Mouse (Mus musculus): ENCODE measurements around the gene Crybg2.

The Crybg2 gene

DNA sequence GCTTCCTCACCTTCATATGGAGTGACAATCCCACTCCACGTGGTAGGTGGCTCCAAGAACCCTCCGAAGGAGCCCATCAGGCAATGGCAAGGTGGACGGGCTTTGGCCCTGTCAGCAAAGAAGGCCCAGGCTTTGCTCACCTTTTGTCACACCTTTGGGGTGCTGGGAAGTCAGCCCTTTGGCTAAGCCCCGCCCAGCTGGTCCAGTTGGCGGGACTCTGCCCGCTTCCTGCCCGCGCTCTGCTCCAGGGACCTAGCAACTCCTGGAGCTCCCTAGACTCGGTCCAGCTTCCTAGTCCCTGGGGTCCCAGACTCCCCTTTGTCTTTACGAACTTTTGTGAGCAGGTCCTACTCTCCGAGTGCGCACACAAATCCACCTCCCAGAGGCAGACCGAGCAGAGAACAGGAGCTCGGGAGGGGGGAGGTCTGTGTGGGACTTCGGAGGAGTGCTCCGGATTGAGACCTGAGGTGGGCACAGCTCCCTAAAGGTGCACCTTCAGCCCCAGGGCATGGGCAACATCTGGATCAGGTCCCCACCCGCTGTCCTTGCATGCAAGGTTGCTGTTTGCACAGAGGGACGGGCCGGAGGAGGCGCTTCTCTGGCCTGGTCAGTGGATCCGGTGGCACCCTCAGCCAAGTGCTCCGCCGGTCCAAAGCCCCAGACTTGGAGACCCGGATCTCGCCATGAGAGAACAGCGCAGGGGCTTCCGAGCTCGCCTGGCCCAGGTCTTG, at the start of gene Crybg2:
Gene Crybg2 (plus strand): TSS at position 681 of the 731 bp plus-strand sequence.
- no peak for DNase-seq

DNA sequence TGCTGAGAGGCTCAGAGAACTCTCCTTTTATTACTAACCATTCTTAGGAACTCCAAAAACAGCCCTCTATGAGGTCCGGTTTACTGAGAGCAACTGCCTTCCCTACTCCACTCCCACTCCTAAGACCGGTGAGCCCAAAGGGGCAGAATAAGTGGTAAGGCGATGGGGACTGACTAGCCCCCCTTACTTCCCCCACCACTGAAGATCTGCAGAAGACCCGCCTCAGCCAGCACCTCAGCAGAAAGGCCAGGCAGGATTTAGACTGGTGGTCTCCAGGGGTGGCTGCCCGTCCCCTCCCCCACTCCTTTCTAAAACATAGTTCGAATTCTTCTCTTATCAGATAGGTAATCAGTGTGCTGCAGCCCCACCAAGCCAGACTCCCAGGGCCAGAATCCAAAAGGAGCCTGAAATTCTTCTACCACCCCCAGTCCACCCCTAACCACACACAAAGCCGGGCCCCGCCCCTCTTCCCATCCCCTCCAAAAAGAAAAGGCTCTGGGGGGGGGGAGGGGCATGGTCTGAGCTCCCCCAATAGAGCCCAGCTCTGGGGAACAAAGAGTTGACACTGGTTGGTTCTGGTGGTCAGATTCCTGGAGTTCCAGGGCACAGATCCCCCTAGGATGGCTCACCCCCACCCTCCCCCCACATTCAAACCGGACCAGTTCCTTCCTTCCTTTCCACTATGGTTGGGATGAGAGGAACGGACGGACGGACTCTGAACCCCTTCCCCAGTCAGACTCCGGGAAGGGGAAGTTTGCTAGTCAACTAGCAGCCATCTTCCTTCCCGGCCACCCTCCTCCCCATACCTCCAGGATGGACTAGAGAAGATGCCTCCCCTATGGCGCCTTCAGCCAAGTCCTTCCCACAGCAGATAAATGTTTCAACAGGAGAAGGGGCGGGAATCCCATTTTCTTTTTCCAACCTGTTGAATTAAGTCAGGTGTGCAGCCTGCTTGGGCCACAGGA, 48.9 kb upstream of the Crybg2 start:
- DNase-seq: peak; percentile 65

DNA sequence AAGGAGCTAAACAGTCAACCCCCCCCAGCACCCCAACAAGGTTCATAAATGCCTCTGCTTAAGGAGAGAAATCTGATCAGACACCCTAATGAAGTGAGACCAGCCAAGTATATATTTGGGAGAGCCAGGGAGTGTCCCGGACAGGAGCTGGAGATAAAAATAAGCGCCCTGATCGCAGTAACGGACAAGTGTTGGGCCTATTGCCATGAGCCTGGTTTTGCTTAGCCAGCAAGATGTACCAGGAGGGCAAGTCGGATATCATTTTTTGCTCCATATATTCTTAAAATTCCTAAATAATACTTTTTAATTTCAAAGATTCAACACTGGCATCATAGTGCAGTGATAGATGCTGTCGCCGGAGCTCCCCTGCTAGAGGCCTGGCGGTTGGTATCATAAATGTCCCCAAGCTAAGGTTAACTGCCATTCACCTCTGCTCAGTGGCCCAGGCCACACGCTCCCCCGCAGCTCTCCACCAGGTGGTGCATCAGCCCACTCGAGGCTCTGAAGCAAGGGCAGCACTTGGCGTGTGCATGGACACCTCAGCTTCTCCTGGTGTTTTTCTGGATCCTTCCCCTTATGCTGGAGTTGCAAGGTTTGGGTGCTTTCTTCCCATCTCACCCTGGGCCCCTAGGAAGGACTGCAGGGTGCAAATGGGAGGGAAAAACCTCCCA, 47.6 kb upstream of the Crybg2 start:
- DNase-seq: peak; percentile 65

DNA sequence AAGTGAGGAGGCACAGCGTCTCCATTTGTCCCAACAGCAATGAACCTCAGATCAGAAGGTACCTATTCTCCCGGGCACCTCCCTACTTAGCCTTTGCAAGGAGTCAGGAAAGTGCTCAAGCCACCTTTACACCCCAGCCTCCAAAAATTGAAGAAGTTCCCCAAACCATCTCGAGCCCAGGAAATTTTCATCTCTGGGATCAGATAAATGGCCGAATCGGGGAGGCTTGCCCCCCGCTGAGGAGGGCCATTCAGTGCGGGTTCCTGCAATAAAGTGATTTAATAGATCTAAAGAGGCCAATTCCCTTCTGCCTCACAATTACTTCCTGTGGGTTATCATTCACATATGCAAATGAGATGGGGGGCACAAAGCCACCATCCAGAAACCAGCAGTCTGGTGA, 44.4 kb upstream of the Crybg2 start:
- no peak for DNase-seq

DNA sequence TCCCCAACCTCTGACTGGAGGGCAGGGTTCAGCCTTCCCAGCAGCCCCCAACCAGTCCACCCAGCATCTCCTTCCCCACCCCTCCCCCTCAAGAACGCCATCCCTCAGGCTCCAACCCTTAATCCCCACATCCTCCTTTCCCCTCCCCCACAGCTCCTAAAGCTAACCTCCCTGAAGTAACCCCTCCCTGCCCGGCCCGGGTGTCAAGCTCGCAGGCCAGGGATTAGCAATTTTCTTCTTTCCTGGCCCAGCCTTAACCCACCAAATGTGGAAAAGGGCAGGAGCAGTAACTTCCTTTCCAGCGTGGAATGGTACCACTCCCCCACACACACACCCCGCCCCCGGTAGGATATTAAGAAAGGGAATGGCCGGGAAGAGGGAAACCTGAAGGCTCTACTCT, 43.8 kb upstream of the Crybg2 start:
- peak; percentile 89 for DNase-seq

DNA sequence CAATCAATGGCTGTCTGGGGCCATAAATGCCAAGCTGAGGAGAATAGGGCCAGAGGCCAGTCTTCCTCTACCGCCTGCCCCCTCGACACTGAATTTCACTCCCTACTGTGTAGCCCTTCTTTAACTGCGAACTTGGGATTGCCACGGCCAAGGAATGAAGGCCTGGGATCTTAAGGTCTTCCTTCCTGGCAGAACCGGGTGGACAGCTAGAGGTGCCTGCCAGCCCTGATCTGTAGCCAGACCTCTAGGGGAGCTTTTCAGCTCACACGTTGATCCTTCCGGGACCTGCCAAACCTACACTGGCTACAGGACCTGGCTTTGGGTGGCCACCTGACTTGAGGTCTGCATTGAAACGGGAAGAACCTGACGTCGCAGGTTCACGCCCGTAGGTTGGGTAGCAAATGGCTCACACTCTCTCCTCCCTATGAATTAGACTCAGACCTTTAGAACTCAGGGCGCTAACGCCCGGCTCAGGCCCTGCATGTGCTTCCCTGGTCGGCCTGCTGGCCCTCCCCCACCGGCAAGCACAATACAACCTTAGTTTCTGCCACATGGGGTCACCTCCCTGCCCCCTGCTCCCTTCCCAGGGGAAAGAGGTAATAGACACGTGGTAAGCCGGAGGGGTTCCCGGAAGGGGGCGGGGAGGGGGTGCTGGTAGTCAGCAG, 43.3 kb upstream of the Crybg2 start:
- peak; percentile 77 for DNase-seq

DNA sequence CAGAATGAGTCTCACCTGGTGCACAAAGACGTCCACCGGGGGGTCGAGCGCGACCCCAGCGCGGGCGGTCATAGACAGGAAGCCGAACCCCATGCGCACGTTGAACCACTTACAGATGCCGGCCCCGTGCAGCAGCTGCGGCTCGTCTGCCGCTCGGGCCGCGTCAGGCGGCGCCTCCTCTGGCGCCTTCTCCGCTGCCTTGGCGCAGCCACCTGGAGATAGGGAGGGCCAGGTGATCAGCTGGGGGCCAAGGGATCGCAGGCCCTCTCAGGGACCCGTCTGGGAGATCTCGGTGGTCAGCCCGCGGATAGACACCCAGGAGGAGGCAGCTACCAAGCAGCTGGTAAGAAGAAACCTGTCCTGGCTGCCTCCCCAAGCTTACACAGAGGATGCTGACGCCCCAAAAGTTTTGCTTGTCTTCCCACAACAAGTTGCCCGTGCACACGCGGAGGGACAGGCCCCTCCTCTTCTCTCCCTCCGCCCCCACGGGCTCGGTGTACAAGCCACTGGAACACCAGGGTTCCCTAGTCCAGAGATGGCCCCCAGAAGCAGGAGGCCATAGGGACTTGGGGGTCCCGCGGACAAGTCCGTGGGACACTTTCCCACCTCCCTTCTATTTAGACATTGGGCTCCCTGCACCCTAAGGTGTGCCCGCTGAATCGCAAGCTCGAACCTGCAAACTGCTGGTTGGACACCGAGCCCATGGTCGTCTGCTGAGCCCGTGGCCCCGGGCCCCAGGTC, 42.4 kb upstream of the Crybg2 start:
- peak; percentile 75 for DNase-seq

DNA sequence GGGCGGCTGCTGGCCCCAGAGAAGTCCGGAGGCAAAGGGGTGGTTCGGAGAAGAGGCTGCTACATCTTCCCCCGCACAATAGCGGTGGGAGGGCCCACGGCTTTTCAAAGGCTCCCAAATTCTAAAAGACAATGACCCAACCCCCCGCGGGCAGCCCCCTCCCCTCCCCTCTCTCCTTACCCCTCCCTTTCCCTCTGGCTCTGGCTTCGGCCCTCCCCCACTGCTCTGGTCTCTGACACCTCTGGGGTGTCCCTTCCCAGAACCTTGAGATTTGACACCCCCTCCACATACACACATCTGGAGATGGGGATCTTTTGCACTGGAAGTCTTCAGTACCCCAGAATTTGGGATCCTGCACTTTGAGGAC, 41.9 kb upstream of the Crybg2 start, which contains the start of gene Lin28a:
Gene Lin28a (minus strand): TSS at position 63 of the 367 bp plus-strand sequence.
- peak; percentile 78 for DNase-seq

DNA sequence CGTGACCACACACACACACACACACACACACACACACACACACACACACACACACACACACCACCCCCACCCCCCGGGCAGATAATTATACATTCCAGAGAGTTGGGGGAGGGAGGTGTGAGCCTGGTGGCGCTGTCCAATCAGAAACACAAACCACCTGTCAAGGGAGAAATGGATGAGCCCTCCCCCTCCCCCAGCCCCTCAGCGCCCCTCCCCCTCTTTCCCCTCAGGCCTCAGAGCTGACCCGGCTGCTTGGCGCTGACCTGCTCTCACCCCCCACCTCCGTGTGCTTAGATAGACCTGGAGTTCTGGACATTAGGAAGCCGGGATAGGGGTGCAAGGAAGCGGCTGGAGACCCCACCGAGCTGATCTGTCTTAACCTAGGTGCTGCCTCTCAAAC, 41.4 kb upstream of the Crybg2 start:
- DNase-seq: peak; percentile 86

DNA sequence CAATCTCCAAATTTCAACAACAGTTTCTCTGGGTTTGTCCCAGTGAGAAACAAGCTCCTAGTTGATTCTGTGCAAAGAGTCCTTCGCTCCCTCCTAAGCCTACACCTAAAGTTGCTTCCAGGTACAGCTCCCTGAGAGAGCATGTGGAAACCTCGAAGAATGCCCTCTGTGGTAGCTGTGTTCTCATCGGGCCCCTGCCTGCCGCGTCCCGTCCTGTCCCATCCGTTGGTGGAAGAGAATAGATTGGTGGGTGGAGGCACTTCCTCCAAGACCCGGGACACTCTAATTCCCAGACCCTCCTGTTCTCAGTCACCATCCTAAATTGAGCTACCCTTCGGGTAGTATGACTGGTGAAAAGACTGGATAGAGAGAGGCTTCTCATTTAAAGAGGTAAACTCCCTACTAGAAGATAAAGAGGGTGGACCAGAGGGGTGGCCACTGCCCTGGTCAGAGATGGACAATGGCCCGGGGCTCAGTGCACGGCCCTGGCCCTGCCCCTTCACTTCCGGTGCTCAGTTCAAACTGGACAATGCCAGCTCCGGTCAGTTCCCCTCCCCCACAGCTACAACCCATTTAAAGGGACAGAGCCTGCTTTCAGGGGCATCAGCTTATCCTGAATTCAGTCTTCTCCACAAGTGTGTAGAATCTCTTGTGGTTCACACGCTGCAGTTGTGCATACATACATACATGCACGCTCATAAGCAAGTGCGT, 40.8 kb upstream of the Crybg2 start:
- DNase-seq: peak; percentile 89

DNA sequence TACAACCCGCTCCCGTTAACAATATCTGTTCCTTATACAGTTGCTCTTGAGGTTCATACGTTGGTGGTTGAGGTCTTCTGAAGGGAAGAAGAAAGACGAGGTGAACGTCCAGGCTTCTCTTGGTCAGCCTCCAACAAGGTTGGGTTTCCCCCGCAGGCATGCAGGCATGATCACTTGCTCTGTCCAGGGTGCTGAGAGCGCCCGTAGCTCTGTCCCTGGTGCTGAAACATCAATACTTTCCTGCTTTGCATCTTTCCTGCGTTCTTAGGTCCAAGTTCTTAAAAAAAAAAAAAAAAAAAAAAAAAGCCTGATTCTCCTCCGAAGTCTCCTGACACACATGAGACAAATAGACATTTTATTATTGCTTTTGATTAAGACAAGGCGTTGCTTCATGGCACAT, 40.0 kb upstream of the Crybg2 start:
- peak; percentile 84 for DNase-seq

DNA sequence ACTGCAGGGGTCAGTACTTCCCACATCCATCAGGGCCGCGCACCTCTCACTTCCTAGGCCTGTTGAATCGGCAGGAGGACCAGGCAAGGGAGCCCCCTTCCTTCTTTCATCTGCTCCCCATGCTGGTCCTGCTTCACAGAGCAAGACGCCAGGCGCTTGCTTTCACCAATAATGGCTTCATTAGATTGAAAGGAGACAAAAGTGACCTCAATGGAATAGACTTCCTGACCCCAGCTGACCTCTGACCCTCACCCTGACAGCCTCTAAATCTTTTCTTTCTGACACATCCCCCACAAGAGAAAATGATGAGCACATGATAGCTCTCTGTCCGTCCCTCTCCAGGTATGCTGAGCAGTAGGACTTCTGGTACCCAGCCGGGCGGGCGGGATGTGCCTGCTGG, 34.8 kb upstream of the Crybg2 start:
- DNase-seq: no peak

DNA sequence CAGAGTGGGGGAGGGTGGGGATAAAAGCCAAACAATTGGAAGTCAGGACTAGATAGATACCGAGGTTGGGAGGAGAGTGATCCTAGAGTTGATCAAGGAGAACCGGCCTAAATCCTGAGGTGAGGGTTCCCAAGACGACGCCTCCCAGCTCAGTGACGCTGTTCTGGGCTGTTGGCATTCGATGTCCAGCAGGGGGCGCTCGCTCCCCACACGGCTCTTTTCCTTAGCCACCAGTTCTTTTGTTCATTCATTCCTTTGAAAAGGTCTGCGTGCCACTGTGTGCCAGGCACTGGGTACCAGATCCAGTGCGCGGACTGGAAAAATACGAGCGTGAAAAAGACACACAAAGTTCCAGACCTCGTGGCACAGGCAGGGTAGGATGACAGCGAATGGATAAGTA, 24.7 kb upstream of the Crybg2 start:
- peak; percentile 88 for DNase-seq

DNA sequence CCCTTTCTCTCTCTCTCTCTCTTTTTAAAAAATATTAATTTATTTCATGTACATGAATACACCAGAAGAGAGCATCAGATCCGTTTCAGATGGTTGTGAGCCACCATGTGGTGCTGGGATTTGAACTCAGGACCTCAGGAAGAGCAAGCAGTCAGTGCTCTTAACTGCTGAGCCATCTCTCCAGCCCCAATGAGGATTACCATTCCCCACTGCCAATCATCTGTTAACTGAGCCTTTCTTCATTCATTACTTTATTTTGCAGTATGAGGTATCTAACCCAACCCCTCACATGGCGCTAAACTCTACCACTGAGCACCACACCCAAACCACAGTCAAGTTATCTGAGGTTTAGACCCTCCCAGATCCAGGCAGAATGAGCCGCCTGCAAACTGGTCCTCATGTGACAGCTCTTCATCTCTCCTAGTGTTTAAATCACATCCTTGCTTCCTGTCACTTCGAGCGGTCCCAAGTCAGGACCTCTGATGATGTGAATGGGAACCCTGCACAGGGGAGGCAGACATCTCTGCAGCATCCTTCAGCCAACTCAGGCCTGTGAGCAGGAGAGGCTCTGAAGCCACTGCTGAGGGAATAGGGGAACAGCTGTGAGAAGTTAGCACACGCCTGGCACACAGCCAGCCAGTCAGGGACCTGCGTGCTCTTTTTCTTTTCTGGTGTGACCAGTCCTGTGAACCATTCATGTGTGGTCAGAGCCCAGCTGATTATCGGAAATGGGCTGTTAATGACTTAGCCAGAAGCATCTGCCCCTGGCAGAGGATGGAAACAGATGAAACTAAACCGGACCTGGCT, 19.1 kb upstream of the Crybg2 start:
- DNase-seq: peak; percentile 54

DNA sequence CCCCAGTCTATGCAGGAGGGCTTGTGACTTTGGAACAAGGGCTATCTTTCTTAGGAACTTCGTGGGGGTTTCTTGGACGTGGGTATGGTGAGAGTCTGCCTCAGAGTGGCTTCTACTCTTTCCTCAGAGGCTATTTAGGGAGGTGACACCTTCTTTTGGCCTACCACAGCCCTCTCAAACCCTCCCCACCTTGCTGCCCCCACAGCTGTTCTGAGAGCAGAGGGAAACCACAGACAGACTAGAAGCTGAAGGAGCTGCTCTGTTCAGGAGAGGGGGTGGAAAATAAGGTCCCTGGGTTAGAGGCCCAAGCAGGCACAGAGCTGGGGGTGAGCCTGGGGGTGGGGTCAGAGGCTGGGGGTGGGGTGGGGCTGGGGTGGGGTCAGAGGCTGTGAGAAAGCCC, 17.6 kb upstream of the Crybg2 start:
- DNase-seq: no peak

DNA sequence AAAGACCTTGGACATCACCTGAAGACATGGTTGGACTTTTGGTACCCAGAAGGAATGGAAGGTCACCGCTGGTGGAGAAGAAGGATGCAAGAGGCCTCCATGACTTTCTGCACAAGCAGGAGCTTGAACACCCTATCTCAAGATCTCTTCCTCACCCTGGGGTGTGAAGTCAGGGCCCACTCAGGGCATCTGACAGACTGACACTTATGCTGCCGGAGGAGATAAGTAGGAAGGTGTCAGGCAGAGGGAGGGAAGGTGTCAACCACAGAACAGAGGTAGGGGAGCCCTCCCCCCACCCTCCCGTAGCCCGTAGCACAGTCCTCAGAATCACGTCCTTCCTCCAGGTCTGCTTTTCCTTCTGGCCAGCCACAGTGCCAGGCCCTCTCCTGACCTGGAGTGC, 13.0 kb upstream of the Crybg2 start:
- DNase-seq: no peak

DNA sequence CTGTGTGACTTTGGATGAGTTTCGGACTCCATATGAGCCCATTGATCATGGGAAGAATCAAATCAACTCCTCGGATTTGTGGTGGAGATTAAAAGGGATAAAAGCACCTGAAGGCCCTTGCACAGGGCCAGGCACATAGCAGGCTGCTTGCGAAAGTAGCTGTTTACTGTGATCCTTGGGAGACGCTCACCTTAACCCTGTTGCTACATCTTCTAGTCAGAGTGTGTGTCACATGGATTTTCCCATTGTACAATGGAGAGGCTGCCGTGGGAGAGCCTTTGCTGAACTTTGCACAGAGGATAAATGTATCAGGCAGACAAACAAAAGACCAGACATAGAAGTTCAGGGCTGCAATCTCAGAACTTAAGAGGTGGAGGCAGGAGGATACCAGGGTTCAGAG, 8.7 kb upstream of the Crybg2 start:
- DNase-seq: no peak

DNA sequence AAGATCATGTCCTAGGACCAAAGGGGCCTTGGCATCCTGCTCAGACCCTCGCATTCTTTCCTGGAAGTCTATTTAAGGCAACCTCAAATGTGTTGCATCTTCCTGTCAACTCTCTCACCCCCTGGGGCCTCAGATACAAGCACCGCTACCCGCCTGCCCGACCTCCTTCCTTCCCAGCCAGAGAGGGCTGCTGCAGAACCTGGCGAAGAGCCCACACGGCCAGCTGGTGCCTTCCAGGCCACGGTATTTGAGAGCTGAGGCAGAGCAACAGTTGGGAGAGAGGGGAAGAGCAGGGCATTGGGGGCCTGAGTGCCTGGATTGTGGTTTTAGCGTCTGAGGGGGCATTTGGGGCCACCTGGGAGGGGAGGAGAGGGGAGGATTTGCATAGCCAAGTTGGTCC, 8.1 kb upstream of the Crybg2 start:
- no peak for DNase-seq

DNA sequence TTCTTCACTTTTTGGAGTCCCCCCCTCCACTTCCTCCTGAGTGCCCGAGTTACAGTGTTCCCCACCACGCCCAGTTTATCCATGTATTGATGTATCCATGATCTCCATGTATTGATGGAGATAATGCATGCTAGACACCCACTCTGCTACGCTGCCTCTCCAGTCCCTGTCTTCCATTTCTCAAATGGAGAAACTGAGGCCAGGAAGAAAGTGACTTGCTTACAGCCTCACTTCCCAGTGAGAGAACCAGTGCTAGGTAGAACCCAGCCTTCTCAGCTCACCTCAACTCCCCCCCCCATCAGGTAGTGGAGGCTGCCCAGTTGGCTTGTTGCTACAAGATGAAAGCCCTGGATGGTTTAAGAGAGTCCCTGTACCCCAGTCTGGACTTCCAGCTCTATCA, 7.1 kb upstream of the Crybg2 start, which contains the start of gene Zfp683:
Gene Zfp683 (plus strand): TSS at position 301 of the 400 bp plus-strand sequence.
- no peak for DNase-seq

DNA sequence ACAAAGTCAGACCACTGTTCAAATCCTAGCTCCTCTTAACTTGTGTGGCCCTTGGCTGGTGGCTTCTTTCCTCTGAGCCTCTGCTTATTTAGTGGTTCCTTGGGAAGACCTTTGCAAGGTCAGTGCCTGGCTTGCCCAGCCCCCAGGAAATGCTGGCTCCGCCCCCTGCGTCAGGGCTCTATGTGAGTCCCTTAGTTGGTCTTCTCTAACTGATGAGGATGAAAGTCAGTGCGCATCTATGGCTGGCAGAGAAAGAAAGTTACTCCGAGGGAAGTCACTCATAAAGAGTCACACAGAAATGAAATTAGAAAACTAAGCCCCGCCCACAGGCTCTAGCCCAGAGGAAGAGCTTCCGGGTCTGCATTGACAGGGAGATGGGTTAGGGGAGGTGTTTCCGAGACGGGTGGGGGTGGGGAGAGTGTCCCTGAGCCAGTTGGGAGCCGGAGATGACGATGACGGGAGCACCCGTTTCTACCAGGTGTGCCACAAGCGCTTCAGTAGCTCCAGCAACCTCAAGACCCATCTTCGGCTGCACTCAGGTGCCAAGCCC, 2.4 kb upstream of the Crybg2 start:
- no peak for DNase-seq
